Mouse (Mus musculus) lung, postnatal 0 days (tissue): Measurements from ENCODE around the gene Slc43a3. TPM values are rescaled to one million over a fixed set of nuclear protein-coding genes. Genes with fewer than 3 reads are reported as not detected.

Experiments
- ATAC-seq: fragments of 200-750 bp; cut with Nextera tagmentation; 2 replicates; pipeline ENCODE4 v1.8.0; 2017; ENCODE audit warnings: moderate library complexity
- DNase-seq: peaks from one replicate; pipeline ENCODE4 v3.0.0-alpha.2; 2016; ENCODE audit warnings: low spot score
- H3K27ac ChIP-seq: fragments of 300-500 bp; sonication (generic); 2 replicates; pipeline ENCODE4 v1.5.1; 2014; ENCODE audit warnings: antibody characterized with exemption, mild to moderate bottlenecking, low read length, mixed read lengths
- H3K27me3 ChIP-seq: fragments of 300-500 bp; sonication (generic); replicated peaks from 2 replicates; pipeline ENCODE4 v1.6.1; 2014; ENCODE audit warnings: low read length, mixed read lengths; ENCODE audit not compliant: insufficient read depth
- H3K36me3 ChIP-seq: fragments of 300-500 bp; sonication (generic); 2 replicates; pipeline ENCODE4 v1.6.1; 2014; ENCODE audit warnings: low read length, mixed read lengths; ENCODE audit not compliant: insufficient read depth
- H3K4me1 ChIP-seq: fragments of 300-500 bp; sonication (generic); 2 replicates; pipeline ENCODE4 v1.6.1; 2014; ENCODE audit warnings: antibody characterized with exemption, low read depth, low read length, mixed read lengths; ENCODE audit not compliant: insufficient read depth
- H3K4me2 ChIP-seq: fragments of 300-500 bp; sonication (generic); replicated peaks from 2 replicates; pipeline ENCODE4 v1.6.1; 2014; ENCODE audit warnings: low read depth, mild to moderate bottlenecking, low read length, moderate library complexity, mixed read lengths
- H3K4me3 ChIP-seq: fragments of 300-500 bp; sonication (generic); 2 replicates; pipeline ENCODE4 v1.5.1; 2014; ENCODE audit warnings: low read depth, low read length
- H3K9ac ChIP-seq: fragments of 300-500 bp; sonication (generic); replicated peaks from 2 replicates; pipeline ENCODE4 v1.6.1; 2014; ENCODE audit warnings: low read depth, mild to moderate bottlenecking
- H3K9me3 ChIP-seq: fragments of 300-500 bp; sonication (generic); 2 replicates; pipeline ENCODE4 v1.6.1; 2016; ENCODE audit warnings: low read length, mixed read lengths
- CTCF ChIP-seq: IDR thresholded peaks from 2 replicates; pipeline ENCODE4 v1.5.1; 2016; ENCODE audit warnings: antibody characterized with exemption, mild to moderate bottlenecking
- EP300 ChIP-seq: IDR thresholded peaks from 2 replicates; pipeline ENCODE4 v1.6.1; 2016; ENCODE audit warnings: antibody characterized with exemption, mild to moderate bottlenecking, control low read depth
- WGBS: fragments of 180-500 bp; shearing (Covaris S2); extraction: QIAGEN DNeasy Blood & Tissue Kit; methylation state at CpG from one replicate; pipeline ENCODE4 v1.1.7; 2014; 5-methylcytosine and 5-hydroxymethylcytosine counted together
- polyA plus RNA-seq: library from polyadenylated mRNA; unstranded; fragments of >200 nt; fragmentation: Nextera tagmentation; extraction: Ambion mirVana; gene quantifications from 2 replicates; pipeline ENCODE4 v1.2.1, GENCODE M21; 2015

The Slc43a3 gene
- polyA plus RNA-seq, 1 experiment from 2014 or later, result 121 TPM

GRCm38 (mm10) chr2:84962906-84963507, 26.6 kb downstream of the Slc43a3 start:
- no peak overlapping the region for H3K9ac ChIP-seq
- H3K27ac ChIP-seq, result no peak overlapping the region
- no peak for DNase-seq
- WGBS, result 41% methylated on average over 6 of the region's 6 CpGs
- no peaks in the 10 kb centered on the region for H3K9me3 ChIP-seq
- H3K4me2 ChIP-seq, result no peak overlapping the region
- no peaks in the 10 kb centered on the region for H3K4me1 ChIP-seq
- H3K4me3 ChIP-seq, result no peak overlapping the region
- ATAC-seq, result no peak
- no peaks in the 10 kb centered on the region for H3K27me3 ChIP-seq
- H3K36me3 ChIP-seq, result peaks cover 9% of the 10 kb centered on the region; the same call in 1 of the 2 replicates
- TF ChIP-seq EP300 (no peak), CTCF (no peak)

DNA sequence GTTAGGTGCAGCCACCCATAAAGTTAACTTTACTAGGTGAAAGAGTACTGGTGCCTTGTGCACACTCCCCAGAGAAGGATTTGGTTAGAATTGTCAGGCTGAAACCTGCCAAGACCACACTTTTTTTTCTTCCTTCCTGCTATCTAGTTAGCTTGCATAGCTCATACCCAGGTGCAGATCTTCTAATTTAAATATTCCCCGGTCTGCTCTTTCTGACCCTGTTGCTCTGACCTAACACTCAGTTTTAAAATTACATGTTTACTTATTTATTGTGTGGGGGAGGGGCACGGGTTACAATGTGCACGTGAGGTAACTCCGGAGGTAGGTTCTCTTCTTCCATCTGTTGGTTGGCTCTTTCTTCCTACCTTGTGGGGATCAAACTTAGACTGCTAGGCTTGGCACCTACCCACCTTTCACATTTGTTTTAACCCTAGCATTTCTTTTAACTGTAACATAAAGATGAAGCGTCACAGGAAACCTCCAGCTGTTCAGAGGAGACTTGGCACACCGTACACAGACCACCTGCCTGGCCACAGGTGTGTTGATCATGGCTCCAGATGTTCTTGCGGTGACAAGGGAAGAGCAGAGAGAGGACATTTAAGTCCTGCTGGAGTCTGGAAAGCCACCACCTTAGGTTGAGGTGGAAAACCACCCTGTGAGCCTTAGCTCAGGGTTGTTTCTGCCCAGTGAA, 27.9 kb downstream of the Slc43a3 start:
- Histone ChIP-seq H3K9ac (no peak overlapping the region), H3K4me1 (no peaks in the 10 kb centered on the region), H3K27me3 (no peaks in the 10 kb centered on the region), H3K4me2 (no peak overlapping the region), H3K36me3 (no peaks in the 10 kb centered on the region), H3K27ac (no peak overlapping the region), H3K4me3 (no peak overlapping the region), H3K9me3 (no peaks in the 10 kb centered on the region)
- 88% methylated on average over 7 of the region's 7 CpGs for WGBS
- no peak for TF ChIP-seq CTCF
- TF ChIP-seq EP300, result no peak
- ATAC-seq (no peak), DNase-seq (no peak)

GRCm38 (mm10) chr2:84967318-84967991, 31.1 kb downstream of the Slc43a3 start:
- no peaks in the 10 kb centered on the region for H3K27me3 ChIP-seq
- peak; percentile 18 for DNase-seq
- no peak for ATAC-seq
- H3K4me1 ChIP-seq, result no peaks in the 10 kb centered on the region
- WGBS, result 79% methylated on average over 5 of the region's 5 CpGs
- H3K27ac ChIP-seq, result no peak overlapping the region
- H3K9ac ChIP-seq, result no peak overlapping the region
- no peak overlapping the region for H3K4me2 ChIP-seq
- TF ChIP-seq EP300 (no peak), CTCF (no peak)
- H3K36me3 ChIP-seq, result no peaks in the 10 kb centered on the region
- no peak overlapping the region for H3K4me3 ChIP-seq
- no peaks in the 10 kb centered on the region for H3K9me3 ChIP-seq

DNA sequence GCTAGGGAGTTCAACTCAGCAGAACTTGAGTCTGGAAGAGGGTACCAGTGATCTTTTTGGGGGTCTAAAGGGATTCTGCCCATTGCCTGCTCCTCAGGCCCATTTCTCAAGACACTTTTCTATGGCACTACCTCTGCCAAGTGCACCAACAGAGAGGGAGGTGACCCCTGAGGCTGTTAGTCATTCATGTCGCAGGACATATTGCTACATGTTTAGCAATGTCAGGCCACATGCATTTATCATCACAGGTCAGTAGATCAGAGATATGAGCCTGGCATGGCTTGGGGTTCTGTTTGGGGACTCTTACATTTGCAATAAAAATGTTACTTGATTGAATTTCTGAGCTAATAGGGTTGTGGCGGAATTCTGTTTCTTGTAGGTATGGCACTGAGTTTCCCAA, 39.2 kb downstream of the Slc43a3 start:
- no peak overlapping the region for H3K4me3 ChIP-seq
- H3K36me3 ChIP-seq, result no peaks in the 10 kb centered on the region
- WGBS, result 88% methylated on average over 2 of the region's 2 CpGs
- no peak overlapping the region for H3K4me2 ChIP-seq
- H3K27ac ChIP-seq, result no peak overlapping the region
- H3K4me1 ChIP-seq, result no peaks in the 10 kb centered on the region
- no peak for ATAC-seq
- no peaks in the 10 kb centered on the region for H3K9me3 ChIP-seq
- DNase-seq, result no peak
- TF ChIP-seq CTCF, result no peak
- TF ChIP-seq EP300, result no peak
- no peak overlapping the region for H3K9ac ChIP-seq
- H3K27me3 ChIP-seq, result no peaks in the 10 kb centered on the region

- no peak for TF ChIP-seq EP300
- TF ChIP-seq CTCF, result no peak
These were observed 43.8 kb downstream of the Slc43a3 start, which contains the start of gene Prg2 for GRCm38 (mm10) chr2:84980188-84980587. Gene Prg2 (plus strand): TSS chr2:84980461.

DNA sequence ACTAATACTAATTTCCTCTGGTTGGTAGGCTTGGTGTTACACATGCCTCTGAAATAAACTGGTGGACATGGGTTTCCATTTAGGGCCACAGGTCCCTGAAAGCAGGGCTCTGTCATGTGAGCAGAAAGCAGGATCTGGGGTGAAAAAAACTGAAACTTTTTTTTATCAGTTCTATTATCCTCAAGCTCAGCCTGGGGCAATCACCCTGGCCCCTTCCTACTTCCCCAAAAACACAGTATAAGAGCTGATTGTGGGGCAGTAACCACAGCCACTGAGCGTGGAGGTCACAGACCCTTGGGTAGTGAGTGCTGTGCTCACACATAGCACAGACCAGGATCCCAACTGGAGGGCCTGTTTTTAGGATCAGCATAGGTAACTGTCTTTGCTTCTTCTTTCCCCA, 51.6 kb downstream of the Slc43a3 start, which contains the start of gene Prg3:
Gene Prg3 (plus strand): TSS at position 286 of the 400 bp plus-strand sequence.
- WGBS, result 61% methylated on average over 1 of the region's 1 CpGs
- no peaks in the 10 kb centered on the region for H3K27me3 ChIP-seq
- no peak within 1 kb of the TSS for H3K9ac ChIP-seq
- no peak within 1 kb of the TSS for H3K4me3 ChIP-seq
- H3K4me2 ChIP-seq, result no peak within 1 kb of the TSS
- no peak for DNase-seq
- H3K9me3 ChIP-seq, result no peaks in the 10 kb centered on the region
- H3K4me1 ChIP-seq, result no peaks in the 10 kb centered on the region
- no peak for TF ChIP-seq EP300
- no peak for TF ChIP-seq CTCF
- H3K36me3 ChIP-seq, result no peaks in the 10 kb centered on the region
- no peak within 1 kb of the TSS for H3K27ac ChIP-seq
- ATAC-seq, result no peak

More at GRCm38 (mm10) chr2:84980188-84980587, 43.8 kb downstream of the Slc43a3 start, which contains the start of gene Prg2:
- Histone ChIP-seq H3K27me3 (no peaks in the 10 kb centered on the region), H3K4me3 (no peak within 1 kb of the TSS), H3K9ac (no peak within 1 kb of the TSS), H3K27ac (no peak within 1 kb of the TSS), H3K4me2 (no peak within 1 kb of the TSS), H3K36me3 (no peaks in the 10 kb centered on the region), H3K9me3 (no peaks in the 10 kb centered on the region), H3K4me1 (no peaks in the 10 kb centered on the region)
- DNase-seq (no peak), ATAC-seq (no peak)
- WGBS, result 63% methylated on average over 1 of the region's 1 CpGs
